Mouse (Mus musculus) cortical plate, adult 2 months (tissue): ENCODE measurements around the gene Olfr640.

Experiments used
- CTCF ChIP-seq: fragments of 200-500 bp; IDR thresholded peaks from 2 replicates; pipeline ENCODE4 v1.5.1; 2011; ENCODE audit warnings: mild to moderate bottlenecking, control low read depth, low read length; ENCODE audit not compliant: insufficient read depth; ENCODE audit errors: extremely low read depth
- POLR2A ChIP-seq: fragments of 200-500 bp; IDR thresholded peaks from 2 replicates; pipeline ENCODE4 v1.6.1; 2011; ENCODE audit warnings: mild to moderate bottlenecking, low read length, control low read depth; ENCODE audit not compliant: insufficient read depth; ENCODE audit errors: extremely low read depth

DNA sequence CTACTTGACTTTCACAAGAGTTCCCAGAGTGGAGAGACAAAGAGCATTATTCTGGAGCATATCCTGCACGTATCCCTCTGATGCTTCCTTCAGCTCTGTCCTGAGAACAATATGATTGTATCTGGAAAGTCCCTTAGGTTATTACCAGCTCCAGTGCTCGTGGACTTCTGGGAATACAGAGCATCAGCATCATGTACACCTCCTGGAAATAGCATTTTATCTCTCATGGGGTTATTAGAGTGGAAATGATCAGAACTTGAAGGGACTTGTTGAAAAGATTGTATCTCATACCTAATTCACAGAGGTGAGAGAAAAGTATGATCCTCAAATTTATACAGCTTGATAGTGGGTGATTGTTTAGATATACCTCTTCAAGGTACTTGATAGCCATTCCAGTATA is 36.0 kb upstream of the Olfr640 start, which contains the start of gene 4930516K23Rik:
- TF ChIP-seq POLR2A = no peak
- TF ChIP-seq CTCF = no peak
